Mouse (Mus musculus) kidney, postnatal 36 days (tissue): ENCODE results near the gene St7.

ENCODE experiments used
- DNase-seq, 2 experiments: peaks; one replicate each; pipeline ENCODE4 v3.0.0; 2021 to 2022; ENCODE audit warnings: mixed read lengths in 2 of 2

St7 gene

DNA sequence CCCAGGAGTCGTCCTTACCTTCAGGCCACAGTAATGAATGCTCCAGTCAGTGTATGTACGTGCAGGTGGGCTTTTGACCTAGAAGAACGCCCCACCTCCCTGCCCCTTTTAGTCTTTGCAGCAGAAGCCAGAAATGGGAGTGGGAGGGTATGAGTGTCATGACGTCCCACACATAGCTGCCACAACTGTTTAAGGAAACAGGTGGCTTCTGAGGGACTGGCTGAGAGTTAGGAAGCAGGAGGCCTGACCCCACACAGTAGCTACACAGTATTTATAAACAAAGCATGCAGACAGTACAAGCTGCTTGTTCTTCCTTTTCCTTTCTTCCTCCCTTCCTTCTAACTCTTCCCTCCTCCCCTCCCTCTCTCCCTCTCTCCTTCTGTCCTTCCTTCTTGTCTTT, 135.6 kb downstream of the St7 start:
- no peak for DNase-seq

DNA sequence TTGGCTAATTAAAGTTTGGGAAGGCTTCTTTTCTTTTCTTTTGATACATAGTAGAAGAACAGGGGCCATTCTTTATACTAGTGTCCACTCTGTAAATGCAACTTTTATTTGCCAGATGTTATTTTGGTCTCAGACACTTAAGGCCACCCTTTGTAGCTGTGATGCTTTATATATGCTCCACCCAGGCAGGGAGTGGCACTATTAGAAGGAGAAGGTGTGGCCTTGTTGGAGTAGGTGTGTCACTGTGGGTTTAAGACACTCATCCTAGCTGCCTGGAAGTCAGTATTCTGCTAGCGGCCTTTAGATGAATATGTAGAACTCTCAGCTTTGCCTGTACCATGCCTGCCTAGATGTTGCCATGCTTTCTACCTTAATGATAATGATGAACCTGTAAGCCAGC, 137.2 kb downstream of the St7 start:
- DNase-seq, result no peak

DNA sequence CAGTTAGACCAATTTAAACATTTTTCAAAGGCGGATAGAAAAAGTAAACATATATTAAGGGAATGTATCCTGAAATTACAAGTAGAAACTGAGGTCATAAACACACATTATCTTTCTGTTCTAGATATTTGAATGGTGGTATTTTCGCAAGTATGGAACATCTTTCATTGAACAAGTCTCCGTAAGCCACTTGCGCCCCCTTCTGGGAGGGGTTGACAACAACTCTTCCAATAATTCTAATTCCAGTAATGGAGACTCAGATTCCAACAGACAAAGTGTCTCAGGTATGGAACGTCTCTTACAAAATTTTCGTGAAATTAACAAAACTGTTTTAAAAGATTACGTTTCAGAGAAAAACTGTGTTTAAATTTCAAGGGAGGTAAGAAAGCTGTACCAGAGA, 141.8 kb downstream of the St7 start:
- peak; percentile 55 to 89 for DNase-seq

DNA sequence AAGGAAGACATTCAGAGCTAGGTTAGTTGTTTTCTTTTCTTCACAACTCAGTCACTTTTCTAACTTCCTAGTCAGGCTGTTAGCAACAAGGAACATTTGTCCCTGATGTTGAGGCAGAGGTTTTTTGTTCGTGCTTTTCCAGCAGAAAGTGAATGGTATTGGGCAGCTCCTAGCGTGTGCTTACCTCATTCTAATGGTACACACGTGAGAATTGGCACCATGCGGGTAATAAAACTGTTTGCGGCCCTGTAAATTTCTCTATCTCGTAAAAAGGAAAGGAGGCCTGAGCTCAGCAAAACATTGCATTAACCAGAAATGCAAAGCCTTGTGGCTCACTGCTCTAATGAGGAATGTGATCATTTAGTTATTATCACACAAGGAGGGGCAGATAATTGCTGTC, 143.0 kb downstream of the St7 start:
- DNase-seq, result no peak

DNA sequence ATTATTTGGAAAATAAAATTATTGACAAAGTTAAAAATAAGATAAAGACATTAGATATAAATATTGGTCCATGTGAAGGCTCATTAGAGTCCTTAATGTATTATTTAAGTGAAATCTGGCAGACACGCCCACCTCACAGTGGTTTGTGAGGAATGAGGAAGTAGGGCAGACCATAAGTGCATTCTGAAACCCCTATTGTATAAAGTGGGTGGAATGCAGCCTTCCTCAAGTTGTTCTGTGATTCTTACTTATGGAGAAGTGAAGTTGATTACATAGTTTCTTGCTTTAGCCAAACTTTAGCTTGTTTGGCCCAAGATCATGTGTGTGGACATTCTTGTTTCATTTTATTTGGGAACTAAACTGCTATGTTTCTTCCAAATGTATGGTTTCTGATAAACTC, 144.9 kb downstream of the St7 start:
- DNase-seq, result no peak

DNA sequence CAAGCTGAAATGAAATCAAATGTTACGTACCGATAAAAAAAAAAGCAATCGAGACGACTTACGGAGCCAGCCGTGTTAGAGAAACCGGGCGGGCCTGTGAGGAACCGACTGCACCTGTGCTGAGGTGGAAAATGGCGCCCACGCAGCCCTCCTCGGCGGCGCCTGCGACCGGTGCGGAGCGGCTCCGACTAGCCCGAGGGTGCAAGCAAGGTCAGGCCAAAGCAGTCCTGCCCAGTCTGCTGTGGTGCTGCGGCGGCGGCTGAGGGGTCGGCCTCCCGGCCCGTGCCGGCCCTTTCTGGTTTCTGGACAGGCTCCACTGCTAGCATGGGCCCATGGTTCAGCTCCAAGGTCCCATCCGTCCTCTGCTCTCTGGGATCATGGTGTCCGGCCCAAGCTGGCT, 147.7 kb downstream of the St7 start:
- DNase-seq, result peak in 1 of 2 experiments; percentile 8

DNA sequence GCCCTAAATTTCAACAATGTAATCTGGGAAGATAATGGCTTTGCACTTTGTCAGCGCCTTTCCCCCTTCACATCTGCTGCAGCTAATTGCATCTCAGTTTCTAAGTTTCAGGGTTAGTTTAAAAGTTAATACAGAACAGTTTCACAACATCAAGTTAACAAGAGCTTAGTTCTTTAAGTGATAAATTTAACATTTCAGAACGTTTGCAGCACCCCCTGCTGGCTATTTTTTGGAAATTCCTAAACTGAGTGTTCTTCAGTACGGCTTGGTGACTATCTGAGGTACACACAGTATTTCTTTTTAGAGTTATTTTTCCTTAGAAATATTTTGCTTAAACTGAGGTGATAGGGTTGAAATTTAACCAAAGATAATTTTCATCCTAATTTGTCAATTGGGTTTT, 150.0 kb downstream of the St7 start:
- peak; percentile 47 to 74 for DNase-seq

DNA sequence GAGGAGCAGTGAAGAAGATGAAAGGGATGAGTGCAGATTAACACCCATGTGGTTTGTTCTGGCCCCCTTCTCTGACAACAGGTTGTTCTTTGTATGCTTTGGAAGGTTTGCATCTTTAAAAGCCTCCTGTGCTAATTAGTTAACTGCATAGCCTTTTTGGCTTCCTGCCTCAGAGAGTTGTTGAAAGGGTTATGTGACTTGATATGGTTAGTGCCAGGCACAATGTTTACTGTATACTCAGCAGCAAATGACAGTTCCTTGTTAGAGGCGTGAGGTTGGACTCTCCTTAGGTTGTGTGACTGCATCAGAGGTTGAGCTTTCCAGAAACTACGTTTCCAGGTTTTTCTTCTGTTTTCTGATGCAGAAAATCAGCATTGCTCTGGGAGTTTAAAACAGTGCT, 158.6 kb downstream of the St7 start:
- no peak for DNase-seq

DNA sequence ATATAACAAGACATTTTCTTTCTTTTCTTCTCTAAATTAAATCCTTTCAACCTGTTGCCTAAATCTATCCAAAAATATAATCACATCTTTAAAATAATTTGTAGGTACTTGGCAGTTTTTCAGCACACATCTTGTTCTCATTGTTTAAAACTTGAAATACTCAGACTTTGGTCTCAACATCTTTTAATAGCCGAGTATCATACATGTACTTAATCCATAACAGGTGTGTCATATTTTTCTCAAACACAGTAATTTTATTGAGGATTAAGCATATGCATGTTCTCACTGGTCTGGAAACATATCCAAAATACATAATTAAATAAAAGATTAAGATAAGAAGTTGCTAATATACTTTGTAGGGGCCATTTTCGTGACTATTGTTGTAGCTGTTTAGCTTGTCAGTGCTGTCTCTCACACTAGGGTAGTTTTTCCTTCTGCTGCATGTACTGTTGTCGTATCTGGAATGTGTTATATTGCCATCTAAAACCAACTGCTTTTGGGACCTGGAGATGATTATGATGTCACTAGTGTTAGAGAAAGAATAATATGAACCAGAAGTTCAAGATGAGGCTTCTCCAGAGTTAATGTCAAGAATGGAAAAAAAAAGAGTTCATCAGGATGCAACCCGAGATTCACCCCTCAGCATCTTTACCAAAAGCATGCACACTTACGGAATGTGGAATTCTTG, 161.0 kb downstream of the St7 start:
- no peak for DNase-seq

DNA sequence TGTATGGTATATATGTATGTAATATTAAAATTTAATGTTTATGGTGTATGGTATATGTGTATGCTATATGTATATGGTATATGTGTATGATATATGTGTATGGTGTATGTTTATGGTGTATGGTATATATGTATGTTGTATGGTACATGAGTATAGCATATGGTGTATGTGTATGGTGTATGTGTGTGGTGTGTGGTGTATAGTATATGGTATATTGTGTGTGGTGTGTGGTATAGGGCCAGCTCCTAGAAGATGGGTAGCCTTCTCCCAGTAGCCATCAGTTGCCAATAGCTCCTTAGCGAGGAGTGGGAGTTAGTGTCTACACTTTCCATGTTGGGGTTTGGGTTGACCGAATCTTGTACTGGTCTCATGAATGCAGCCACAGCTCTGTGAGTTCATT, 162.9 kb downstream of the St7 start:
- DNase-seq, result no peak

DNA sequence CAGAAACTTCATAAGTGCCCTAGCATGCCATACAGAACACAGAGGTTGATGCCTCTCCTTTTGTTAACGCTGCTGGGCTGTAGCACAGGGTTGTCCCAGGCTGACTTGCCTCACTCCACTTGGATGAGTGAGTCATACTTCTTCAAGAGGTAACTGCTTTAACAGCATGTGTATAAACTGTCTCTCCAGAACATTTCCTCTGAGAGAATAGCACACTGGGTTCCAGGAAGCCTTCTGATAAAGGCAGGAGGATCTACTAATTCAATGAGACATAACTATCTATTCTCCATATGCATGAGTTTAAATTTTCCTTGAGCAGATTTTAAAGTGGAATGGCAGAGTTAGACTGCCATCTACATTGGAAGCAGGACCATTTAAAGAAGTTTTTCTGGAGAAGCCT, 166.8 kb downstream of the St7 start:
- DNase-seq, result no peak

DNA sequence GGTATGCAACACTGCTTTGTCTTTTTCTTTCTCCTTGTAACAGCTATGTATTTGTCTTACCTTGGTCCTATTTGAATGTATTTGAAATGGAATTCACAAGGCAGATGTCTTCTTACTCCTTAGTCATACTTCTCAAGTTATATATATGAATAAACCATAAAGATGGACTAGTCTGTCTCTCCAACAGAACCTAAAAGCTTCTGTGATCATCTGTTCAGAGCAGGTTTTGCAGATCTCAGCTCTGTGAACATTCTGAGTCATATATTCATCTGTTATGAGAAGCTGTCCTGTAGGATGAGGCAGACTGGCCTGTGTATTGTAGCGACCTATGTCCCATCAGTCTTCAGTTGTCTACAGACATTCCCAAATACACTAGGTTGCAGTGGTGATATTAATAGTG, 167.7 kb downstream of the St7 start:
- DNase-seq, result no peak

DNA sequence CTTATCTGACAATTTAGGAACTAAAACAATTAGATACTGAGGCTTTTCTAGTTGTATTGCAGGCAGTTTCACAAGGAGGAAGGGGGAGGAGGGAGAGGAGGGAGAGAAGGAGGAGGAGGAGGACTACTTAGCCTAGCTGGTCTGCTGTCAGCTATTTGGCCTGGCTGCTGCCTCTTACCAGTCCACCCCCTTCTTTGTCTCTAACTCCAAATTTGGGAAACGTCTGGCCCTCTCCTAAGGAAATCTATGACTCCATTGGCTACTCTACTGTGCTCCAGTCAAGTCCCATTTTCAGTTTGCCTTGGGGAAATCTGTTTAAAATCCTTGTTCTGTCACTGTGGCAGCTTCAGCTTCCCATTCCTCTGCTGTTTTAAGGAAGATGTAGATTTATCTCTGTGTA, 175.1 kb downstream of the St7 start:
- DNase-seq, result no peak

DNA sequence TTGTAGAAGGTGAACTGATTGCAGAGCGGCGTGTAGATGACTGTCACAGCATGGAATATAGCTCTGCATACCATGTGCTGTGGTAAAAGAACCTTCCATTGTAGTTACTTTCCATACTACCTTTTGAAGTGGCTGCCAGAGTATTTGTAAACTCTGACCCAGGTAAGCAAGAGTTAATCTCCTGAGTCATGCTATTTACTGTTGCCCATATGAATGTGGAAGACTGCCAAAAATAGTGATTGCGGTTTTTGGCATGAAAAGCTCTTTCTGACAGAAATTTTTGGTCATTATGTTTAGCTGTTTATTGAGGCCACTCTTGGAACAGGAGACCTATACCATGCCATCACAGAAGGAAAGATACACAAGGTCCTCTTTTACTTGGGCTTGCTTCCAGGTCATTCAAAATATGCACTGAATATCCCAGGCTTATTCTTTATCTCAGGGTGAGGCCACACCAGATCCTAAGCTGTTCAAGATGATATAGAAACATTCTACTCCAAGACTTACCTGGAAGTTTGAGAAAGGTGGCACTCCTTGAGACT, 179.2 kb downstream of the St7 start:
- no peak for DNase-seq

DNA sequence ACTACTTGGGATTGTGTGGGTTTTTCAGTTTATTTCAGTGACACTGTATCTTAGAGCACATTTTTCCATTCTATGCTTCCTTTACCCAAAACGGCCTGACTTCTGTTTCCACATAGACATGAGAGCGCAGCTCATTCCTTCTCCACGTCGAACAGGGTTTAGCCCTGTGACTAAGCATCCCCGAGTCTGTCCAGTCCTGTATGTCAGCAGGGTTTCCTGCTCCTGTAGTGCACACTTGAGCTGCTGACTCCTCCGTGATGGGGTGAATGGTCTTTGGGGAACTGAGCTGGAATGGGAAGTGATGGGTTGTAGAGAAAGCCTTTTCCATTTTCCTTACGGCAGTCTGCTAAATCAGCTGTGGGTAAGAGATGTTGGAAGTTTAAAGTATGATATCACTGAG, 182.9 kb downstream of the St7 start:
- DNase-seq, result no peak

DNA sequence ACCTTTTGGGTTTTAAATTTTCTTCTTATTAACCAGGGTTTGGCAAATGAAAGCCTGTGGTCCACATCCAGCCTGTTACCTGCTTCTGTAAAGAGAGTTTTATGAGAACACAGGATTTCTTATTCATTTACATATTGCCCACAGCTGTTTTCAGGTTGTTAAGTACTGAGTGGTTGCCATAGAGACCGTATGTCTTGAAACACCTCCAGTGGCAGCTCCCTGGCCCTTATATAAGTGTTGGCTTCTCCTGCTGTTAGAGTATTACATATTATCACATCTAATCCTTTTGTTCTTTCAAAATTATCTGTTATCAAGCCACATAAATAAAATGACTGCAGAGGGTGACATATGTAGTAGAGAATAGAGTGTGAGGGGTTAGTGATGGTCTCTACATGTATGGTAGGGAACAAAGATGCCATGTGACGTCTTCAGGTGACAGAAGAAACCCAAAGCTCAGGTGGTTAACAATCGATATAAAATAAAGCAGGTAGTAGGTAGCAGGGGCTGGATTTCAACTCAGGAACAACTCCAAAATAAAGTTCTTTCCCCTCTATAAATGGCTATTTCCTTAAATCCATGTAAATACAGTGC, 183.4 kb downstream of the St7 start:
- DNase-seq, result peak in 1 of 2 experiments; percentile 5

DNA sequence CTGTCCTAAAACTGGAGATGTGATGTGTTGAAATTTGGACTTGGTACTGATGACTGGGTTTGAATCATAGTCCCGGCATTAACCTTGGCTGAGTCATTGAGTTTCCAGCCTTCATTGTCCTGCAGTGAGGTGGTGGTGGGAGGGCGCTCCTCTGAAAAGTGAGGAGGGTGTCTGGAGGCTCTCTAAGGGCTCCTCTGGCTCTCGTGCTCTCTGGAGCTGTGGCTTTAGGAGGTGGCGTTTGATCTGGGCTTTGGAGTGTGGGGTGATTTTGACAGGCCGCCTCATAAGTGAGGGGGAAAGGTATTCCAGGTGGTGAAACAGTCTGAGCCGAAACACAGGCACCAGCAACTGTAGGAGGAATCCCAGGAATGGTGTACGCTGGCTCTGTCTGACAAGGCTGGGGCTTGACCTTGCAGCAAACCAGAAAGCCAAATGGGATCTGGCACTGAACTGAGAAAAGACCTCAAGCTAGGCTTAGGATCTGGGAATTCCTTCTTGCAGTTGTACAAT, 184.0 kb downstream of the St7 start:
- DNase-seq, result no peak

DNA sequence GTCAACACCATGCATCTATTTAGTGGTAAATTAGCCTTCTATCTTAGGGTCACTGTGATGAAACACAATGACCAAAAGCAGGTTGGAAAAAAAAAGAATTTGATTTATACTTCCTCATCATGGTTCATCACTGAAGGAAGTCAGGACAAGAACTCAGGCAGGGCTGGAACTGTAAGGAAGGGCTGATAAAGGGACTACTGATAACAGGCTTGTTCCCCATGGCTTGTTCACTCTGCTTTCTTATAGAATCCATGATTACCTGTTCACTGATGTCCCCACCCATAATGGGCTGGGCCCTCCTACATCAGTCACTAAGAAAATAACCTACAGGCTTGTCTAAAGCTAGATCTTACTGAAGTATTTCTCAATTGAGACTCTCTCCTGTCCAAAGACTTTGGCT, 190.2 kb downstream of the St7 start:
- no peak for DNase-seq

DNA sequence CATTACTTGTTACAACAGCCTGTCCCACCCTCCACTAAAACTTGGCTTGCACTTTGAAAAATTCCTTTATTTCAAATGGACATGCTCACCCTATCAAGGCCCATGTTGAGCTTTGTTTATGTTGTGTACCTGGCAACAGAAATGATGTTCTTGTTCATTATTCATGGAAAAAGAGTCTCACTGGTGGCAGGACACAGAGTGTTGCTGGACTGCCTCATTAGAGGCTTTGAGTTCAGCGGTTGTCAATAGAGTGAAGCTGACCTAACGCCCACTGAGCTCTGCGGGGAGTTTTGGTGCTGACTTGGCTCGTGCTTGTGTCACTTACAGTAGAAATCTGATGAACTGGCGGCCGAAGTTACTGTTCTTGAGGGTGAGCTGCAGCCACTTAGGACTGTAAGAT, 195.0 kb downstream of the St7 start:
- DNase-seq, result no peak

DNA sequence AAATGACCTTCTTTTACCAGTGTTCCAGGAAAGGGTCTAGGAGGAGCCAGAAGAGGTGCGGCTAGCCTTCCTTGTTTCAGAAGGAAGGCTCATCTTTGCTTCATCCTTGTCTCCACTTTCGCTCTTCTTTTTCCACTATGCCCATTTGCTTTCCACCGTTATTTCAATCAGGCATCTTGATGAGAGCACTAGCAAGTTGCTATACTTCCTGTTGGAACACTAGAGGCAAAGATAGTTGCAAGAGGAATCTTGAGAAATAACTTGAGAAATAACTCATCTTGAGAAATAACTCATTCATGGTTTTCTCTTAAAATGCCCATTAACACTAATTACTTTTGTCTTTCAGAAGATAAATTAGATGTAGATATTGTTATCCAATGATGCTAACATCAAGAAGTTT, 202.8 kb downstream of the St7 start:
- DNase-seq, result no peak

DNA sequence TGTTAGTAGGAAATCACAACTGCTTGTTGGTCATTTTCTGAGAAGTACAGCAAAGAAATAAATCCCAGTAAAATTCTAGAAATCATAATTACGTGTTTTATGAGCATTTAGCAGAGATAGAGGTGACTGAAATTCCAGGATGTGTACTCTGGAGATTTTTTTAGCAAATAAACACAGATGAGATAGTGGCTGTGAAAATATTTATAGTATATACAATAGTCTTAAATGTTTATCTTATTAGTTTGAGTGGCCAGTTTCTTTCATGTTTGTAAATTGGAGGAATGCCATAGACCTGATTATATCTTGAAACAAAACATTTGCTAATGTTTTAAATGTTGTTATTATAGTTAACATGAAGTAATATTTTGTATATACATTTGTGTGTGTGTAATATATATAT, 205.8 kb downstream of the St7 start:
- no peak for DNase-seq

DNA sequence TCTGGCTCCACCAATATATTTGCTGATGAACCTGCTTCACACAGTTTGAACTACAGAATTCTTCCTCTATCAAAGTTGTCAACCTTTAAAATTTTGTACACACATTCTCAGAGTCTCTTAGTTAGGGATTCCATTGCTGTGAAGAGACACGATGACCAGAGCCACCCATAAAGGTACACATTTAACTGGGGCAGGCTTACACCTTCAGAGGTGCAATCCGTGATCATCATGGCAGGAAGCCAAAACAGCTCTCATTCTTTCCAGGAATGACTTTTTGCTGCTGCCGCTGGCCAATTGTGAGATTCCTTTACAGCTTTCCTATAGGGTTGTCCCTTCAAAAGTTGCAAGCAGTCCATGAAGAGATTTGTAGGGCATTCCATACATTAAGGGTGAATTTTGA, 210.6 kb downstream of the St7 start:
- DNase-seq, result peak in 1 of 2 experiments; percentile 9

DNA sequence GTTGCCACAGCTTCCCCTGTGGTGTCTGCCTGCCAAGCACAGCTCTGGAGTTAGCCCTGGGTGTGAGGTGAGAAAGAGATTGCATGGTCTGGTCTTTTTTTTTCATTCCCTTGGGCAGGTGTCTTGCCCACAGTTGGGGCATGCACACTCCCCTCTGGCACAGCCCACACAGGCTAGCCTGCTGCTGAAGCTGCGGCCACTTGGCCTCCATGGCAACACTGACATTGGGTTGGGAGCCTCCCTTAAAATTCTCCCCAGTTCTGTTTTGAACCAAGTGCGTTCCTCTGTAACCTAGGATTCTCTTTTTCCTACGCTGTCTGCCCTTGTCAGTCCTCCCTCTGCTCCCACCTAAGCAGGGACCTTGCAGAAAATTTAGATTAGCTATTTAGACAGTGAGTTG, 213.0 kb downstream of the St7 start:
- DNase-seq, result no peak

DNA sequence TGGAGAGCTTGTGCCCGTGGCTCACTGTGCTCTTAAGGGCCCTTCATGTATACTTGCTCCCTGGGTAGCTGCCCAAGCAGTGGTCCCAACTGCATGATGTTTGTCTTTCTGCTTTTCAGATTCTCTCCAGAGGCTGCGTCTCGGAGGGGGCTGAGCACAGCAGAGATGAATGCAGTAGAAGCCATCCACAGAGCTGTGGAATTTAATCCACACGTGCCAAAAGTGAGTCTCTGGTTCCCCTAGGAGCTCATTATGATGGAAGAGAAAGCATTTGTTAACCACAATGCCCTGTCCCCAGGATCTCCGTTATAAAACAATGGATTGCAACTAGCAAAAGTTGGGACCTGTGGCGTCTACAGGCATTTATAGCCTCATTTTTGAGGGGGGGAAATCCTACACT, 213.6 kb downstream of the St7 start:
- no peak for DNase-seq

DNA sequence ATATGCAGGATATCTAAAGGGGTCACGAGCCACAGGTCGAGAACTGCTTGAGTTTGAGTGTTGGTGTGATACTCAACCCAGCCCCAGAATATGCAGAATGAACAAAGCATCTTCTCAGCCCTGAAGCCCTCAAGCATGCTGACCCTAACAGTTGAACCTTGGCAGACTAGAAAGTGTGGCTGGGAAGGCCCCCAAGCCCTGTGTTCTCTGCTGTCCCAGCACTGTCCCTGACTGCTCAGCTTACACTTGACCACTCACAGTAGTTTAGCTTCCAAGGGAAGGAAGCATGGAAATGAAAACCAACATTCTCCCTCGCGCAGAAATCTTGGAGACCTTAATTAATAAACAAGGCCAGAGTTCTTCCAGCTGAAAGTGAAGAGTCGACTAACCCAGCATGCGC, 219.6 kb downstream of the St7 start:
- no peak for DNase-seq
